Mouse (Mus musculus) myocyte (in vitro differentiated cells): ENCODE measurements around the gene Avpr2.

Experiments used
- CEBPB ChIP-seq: IDR thresholded peaks from 2 replicates; pipeline ENCODE4 v1.6.1; 2011; ENCODE audit warnings: mild to moderate bottlenecking, moderate library complexity; ENCODE audit not compliant: poor library complexity, insufficient read depth, severe bottlenecking
- E2F4 ChIP-seq: IDR thresholded peaks from one replicate; pipeline ENCODE4 v1.6.1; 2011; ENCODE audit warnings: mild to moderate bottlenecking, control low read depth, moderate library complexity; ENCODE audit not compliant: insufficient read depth
- MYOD1 ChIP-seq, 3 experiments: IDR thresholded peaks; one replicate each; pipeline ENCODE4 v1.6.1; 2011; ENCODE audit warnings: control low read depth in 2 of 3, low read depth in 2 of 3, mild to moderate bottlenecking in 2 of 3, moderate library complexity in 1 of 3; ENCODE audit not compliant: insufficient read length in 2 of 3, control insufficient read depth in 1 of 3
- POLR2A ChIP-seq: IDR thresholded peaks from one replicate; pipeline ENCODE4 v1.6.1; 2011; ENCODE audit warnings: low read depth, mild to moderate bottlenecking, control low read depth, moderate library complexity; ENCODE audit not compliant: insufficient read length
- TCF12 ChIP-seq: IDR thresholded peaks from one replicate; pipeline ENCODE4 v1.6.1; 2011; ENCODE audit warnings: mild to moderate bottlenecking, control low read depth; ENCODE audit not compliant: poor library complexity, insufficient read depth, severe bottlenecking

- TF ChIP-seq POLR2A = no peak
- TF ChIP-seq MYOD1 (IDR thresholded peaks at IDR 0.05; ENCODE audit: control insufficient read depth in 1 of 3, insufficient read length in 2 of 3, low read depth in 2 of 3) = no peak
- TF ChIP-seq CEBPB = no peak
- TF ChIP-seq TCF12 = no peak
- TF ChIP-seq E2F4 = no peak
These were observed 18.1 kb downstream of the Avpr2 start for GRCm38 (mm10) chrX:73910049-73910448.
